Mouse (Mus musculus): ENCODE results near the gene Tatdn3.

DNA sequence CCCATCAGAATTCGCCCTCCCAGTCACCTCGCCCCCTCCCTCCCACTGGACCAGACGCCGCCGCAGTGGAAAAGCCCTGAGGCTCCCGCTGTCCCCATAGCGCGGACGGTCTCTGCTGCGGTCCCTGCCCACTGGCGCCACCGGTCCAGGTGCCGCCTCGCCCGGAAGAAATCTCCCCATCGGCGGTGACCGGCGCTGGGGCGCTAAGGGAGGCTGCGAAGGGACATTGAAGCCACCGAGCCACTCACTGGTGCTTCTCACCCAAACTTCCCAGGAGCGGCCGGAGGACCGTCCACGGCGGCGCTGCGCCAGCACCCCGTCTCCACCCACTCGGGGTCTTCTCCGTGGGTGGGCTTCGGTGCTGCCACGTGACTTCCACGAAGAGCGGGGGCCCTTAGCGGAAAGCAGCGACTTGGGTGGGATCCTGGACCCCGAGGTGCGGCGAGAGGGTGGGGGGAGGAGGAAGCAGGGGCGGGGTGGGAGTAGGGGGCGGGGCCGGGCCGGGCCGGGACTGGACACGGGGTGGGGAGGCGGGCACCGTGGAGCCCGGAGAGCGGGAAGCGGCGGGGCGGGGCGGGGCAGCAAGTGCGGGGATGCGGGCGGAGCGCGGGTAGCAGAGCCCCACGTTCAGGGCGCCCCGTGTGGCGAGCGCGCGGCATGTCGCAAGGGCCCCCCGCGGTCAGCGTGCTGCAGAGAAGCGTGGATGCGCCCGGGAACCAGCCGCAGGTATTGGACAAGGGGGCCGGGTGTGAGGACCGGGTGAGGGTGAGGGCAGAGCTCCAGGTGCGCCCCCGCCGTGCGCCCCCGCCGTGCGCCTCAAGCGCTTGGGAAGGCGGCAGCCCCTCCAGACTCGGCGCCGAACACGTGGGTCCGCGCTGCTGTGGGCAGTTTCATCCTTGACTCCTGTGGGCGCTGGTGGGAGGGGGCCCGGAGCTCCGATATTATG is 35.3 kb upstream of the Tatdn3 start, which contains the start of gene Batf3:
- TF ChIP-seq POLR2A (IDR thresholded peaks at IDR 0.05; ENCODE audit: control insufficient read depth, extremely low read depth, insufficient read depth, low read length, poor library complexity) (no peak), CTCF (IDR thresholded peaks at IDR 0.05; ENCODE audit: borderline replicate concordance, control insufficient read depth, extremely low read depth, insufficient read depth, low read length, poor library complexity) (no peak)

Measured in thymus, adult 2 months (tissue).